Mouse (Mus musculus): Measurements from ENCODE around the gene Tmc6. TPM values are rescaled to one million over a fixed set of nuclear protein-coding genes. Genes with fewer than 3 reads are reported as not detected.

Tmc6 gene
- polyA plus RNA-seq, 1 experiment from 2014 or later: 30.6 TPM

DNA sequence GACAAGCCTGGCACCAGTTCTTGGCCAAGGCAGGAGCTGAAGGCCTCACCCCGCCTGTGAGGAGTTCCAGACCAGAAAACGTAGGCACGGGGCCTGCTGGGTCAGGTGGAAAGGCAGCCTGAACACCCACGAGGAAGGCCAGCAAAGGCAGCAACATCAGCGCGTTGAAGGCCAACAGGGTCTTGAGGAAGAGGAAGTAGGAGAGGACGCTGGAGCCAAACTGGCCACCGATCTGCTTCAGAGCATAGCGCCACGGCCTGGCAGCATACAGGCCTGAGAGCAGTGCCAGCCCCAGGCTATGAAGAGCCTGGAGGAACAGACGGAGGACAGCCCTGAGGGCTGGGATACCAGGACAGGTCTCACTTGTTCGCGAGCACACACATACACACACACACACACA lies 6.5 kb downstream of the Tmc6 start:
- Histone ChIP-seq H3K27me3 (ENCODE audit: insufficient read depth, poor library complexity, severe bottlenecking) (no peaks in the 10 kb centered on the region), H3K4me3 (no peak overlapping the region), H3K9me3 (no peaks in the 10 kb centered on the region), H3K36me3 (peaks cover 74% of the 10 kb centered on the region), H3K27ac (no peak overlapping the region), H3K4me1 (peaks cover 39% of the 10 kb centered on the region)
- DNase-seq (ENCODE audit: low spot score): no peak
- WGBS: 90% methylated on average over 11 of the region's 13 CpGs

DNA sequence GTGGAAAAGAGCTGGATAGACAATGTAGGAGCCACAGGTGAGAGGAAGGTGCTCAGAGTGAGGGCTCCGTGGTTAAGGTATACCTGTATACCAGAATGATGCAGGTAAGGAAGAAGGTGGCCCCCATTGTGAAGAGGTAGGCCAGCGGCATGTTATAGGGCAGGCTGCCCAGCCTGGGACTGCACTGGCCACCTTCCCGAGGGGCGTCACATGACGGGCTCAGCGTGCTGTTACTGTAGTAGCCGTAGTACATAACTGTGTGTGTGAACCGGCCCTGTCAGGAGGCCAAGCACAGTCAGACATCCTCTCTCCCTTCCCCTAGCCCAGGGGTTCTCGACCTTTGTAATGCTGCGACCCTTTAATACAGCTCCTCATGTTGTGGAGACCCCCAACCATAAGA lies 7.1 kb downstream of the Tmc6 start:
- peaks cover 32% of the 10 kb centered on the region for H3K4me1 ChIP-seq
- no peak overlapping the region for H3K27ac ChIP-seq
- DNase-seq (ENCODE audit: low spot score): no peak
- 90% methylated on average over 10 of the region's 10 CpGs for WGBS
- H3K9me3 ChIP-seq: no peaks in the 10 kb centered on the region
- peaks cover 80% of the 10 kb centered on the region for H3K36me3 ChIP-seq
- no peaks in the 10 kb centered on the region for H3K27me3 ChIP-seq (ENCODE audit: insufficient read depth, poor library complexity, severe bottlenecking)
- H3K4me3 ChIP-seq: no peak overlapping the region

DNA sequence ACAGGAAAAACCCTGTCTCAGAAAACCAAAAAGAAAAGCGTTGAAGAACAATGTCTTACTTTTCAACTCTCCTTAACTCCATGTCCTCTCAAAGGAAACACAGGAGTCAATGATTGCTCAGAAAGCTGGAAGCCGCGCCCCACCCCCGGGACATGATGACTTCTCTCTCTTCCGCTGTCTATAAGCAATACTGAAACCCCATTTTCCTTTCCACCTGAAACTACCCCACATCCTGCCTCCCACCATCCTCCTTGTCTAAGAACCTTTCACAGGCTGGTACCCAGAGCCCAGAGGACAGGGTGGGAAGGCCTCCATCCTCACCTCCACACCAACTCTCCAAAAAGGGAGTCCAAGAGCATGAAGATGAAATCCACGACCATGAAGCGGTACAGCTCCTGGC lies 9.6 kb downstream of the Tmc6 start:
- no peak for DNase-seq (ENCODE audit: low spot score)
- WGBS: 91% methylated on average over 7 of the region's 7 CpGs
- Histone ChIP-seq H3K36me3 (peaks cover 81% of the 10 kb centered on the region), H3K9me3 (no peaks in the 10 kb centered on the region), H3K4me1 (peaks cover 12% of the 10 kb centered on the region), H3K4me3 (no peak overlapping the region), H3K27ac (no peak overlapping the region), H3K27me3 (ENCODE audit: insufficient read depth, poor library complexity, severe bottlenecking) (no peaks in the 10 kb centered on the region)

DNA sequence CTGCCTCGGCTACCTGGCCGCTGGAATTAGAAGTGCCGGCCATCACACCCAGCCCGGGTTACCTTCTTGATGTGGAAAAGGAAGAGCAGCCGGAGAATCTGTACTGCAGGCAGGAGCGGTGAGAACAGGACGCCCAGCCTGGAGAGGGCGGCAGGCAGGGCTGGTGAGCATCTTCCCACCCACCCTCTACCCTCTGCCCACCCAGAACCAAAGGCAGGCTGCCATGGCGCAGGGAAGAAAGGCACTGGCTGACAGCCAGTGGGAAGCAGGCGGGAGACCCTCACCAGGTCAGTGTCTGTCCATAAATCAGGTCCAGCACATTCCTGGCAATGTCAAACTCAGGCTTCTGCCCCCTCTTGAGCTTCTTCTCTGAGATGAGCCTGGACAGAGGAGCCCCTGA lies 11.6 kb downstream of the Tmc6 start:
- H3K27ac ChIP-seq: no peak overlapping the region
- WGBS: 89% methylated on average over 10 of the region's 10 CpGs
- no peak for DNase-seq (ENCODE audit: low spot score)
- H3K9me3 ChIP-seq: no peaks in the 10 kb centered on the region
- no peak overlapping the region for H3K4me3 ChIP-seq
- H3K27me3 ChIP-seq (ENCODE audit: insufficient read depth, poor library complexity, severe bottlenecking): no peaks in the 10 kb centered on the region
- peaks cover 20% of the 10 kb centered on the region for H3K4me1 ChIP-seq
- H3K36me3 ChIP-seq: peaks cover 79% of the 10 kb centered on the region

DNA sequence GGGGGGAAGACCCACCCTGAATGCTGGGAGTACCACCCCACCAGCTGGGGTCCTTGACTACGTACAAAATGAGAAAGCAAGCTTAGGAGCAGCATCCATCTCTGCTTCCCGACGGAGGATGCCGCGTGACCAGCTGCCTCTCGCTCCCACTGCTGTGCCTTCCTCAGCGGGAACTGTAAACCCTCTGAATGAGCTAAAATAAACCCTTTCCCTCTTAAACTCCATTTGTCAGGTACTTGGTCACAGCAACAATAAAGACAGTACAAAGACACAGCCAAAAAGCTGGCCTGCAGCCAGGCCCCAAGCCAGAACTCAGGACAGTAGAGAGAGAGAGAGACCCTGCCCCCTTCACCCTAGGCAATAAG lies 12.3 kb downstream of the Tmc6 start:
- Histone ChIP-seq H3K4me1 (peaks cover 20% of the 10 kb centered on the region), H3K9me3 (no peaks in the 10 kb centered on the region), H3K27me3 (ENCODE audit: insufficient read depth, poor library complexity, severe bottlenecking) (no peaks in the 10 kb centered on the region), H3K27ac (no peak overlapping the region), H3K36me3 (peaks cover 79% of the 10 kb centered on the region), H3K4me3 (no peak overlapping the region)
- DNase-seq (ENCODE audit: low spot score): no peak
- 91% methylated on average over 7 of the region's 7 CpGs for WGBS

DNA sequence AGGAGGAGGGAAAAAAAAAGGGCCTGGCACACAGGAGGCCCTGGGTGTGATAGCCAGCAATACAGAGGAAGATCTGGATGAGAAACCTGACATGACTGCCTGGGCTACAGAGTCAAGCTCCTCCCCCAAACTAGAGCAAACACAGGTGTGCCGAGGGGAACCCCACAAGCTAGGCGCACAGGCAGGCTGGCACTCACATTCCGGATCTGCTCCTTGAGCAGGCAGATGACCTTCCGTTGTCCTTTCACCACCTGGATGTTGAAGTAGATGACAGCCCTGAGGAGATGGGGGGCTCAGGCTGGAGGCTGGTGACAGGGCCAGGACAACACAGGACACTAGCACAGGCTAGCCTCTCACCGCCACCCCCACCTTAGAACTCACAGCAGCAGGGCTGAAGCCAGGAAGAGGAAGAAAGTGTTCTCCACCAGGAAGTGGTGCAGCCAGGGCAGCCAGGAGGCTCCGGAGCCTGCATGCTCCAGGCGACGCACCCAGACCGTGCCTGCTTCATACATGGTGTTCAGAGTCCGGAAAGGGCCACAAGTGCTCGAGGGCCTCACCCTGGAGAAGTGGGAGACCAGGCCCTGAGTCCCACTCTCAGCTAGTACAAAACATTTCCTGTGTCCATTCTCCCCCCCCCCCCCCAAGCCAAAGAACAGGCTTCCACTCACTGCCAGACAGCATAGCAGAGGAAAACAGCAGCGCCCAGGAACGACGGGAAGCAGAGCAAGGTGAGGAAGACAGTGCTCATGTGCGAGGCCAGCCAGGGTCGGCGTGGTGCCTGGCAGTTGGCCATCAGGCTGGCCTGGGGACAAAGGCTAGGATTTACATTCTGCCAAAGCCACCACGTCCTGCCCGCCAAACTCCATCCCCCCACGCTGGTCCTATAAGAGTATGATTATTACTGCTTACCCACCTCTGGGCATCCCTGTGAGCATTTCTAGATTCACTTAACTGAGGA lies 13.0 kb downstream of the Tmc6 start:
- Histone ChIP-seq H3K9me3 (no peaks in the 10 kb centered on the region), H3K36me3 (peaks cover 79% of the 10 kb centered on the region), H3K27me3 (ENCODE audit: insufficient read depth, poor library complexity, severe bottlenecking) (no peaks in the 10 kb centered on the region), H3K4me3 (no peak overlapping the region), H3K4me1 (peaks cover 20% of the 10 kb centered on the region), H3K27ac (no peak overlapping the region)
- DNase-seq (ENCODE audit: low spot score): peak; percentile 74
- WGBS: 78% methylated on average over 20 of the region's 20 CpGs

DNA sequence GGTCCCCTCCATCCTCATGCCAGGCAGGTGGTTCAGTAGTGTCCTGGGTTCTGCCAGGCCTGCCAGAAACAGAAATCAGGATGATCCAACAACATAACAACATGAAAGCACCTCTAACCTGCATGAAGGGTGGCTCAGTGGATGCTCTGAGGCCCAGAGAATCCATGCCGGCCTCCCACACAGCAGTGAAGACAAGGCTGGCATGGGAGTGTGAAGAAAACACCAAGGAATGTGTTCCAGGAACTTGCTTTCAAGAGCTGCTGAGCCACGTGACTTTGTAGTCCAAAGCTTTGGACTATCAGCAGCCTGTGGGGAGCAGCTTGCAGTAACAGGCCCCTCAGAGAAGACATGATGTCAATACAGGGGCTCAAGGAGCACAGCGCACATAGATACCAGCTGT lies 15.7 kb downstream of the Tmc6 start:
- peaks cover 69% of the 10 kb centered on the region for H3K36me3 ChIP-seq
- WGBS: 78% methylated on average over 3 of the region's 3 CpGs

DNA sequence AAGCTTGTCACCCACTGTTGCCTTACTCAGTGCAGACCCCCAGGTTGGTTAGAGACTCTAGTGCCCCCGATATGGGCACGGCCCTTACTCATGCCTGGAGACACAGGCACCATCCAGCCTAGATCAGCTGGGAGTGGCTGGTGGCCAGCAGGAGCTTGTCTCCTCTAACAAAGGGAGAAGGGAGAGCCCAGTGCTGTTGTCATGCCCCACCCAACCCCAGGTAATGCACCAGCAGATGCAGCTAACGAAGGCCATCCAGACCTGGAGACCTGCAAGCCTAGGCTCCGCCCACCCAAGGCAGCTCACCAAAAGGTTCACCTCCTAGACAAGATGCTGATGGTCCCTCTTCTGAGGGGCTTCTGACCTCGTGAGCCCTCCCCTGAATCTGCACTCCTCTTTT lies 16.6 kb downstream of the Tmc6 start:
- H3K4me1 ChIP-seq: peaks cover 18% of the 10 kb centered on the region; the same call in 1 of the 2 replicates
- H3K27me3 ChIP-seq (ENCODE audit: insufficient read depth, poor library complexity, severe bottlenecking): no peaks in the 10 kb centered on the region
- no peak for DNase-seq (ENCODE audit: low spot score)
- no peak overlapping the region for H3K27ac ChIP-seq
- no peak overlapping the region for H3K4me3 ChIP-seq
- H3K36me3 ChIP-seq: peaks cover 71% of the 10 kb centered on the region
- no peaks in the 10 kb centered on the region for H3K9me3 ChIP-seq
- 86% methylated on average over 5 of the region's 5 CpGs for WGBS

More for the DNA sequence above, 15.7 kb downstream of the Tmc6 start:
- Histone ChIP-seq H3K4me1 (peaks cover 12% of the 10 kb centered on the region; the same call in 1 of the 2 replicates), H3K4me3 (no peak overlapping the region), H3K27me3 (ENCODE audit: insufficient read depth, poor library complexity, severe bottlenecking) (no peaks in the 10 kb centered on the region), H3K9me3 (no peaks in the 10 kb centered on the region), H3K27ac (peak overlapping the region; percentile 67)
- no peak for DNase-seq (ENCODE audit: low spot score)

DNA sequence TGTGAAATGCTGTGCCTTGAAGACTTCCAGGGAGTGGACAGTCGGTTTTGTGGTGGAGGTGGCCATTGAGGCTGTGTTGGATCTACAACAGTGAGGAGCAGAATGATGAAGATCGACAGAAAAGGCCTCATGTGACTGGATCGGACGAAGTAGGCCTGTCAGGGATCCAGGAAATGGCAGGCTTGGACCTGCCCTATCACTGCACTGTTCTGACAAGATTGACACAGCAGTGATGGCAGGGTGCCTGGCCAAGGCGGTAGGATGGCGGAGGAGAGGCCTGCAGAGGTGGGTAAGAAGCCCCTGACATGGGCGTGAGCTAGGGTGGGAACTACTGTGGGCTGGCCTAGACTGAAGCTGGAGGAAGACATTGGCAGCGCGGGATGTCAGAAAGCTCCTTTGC lies 17.7 kb downstream of the Tmc6 start:
- DNase-seq (ENCODE audit: low spot score): no peak
- Histone ChIP-seq H3K9me3 (no peaks in the 10 kb centered on the region), H3K27me3 (ENCODE audit: insufficient read depth, poor library complexity, severe bottlenecking) (no peaks in the 10 kb centered on the region), H3K4me1 (peaks cover 19% of the 10 kb centered on the region; the same call in 1 of the 2 replicates), H3K36me3 (peaks cover 72% of the 10 kb centered on the region), H3K27ac (no peak overlapping the region), H3K4me3 (no peak overlapping the region)
- 81% methylated on average over 9 of the region's 9 CpGs for WGBS

DNA sequence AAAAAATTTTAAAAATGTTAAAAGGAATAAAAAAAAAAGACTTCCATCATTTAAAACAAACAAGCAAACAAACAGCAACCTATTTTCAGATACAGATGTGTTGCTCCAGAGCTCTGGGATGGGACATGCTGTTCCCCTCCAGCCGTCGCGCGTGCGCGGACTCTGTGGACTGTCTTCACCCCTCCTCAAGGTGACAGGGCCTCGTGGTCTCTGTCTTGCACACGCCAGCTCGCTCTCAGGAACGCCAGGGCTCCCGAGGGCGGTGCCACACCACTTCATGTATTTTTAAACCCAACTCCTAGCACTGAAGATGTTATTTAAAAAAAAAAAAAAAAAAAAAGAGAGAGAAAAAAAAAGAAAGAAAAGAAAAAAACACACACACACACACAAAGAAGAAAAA lies 19.8 kb downstream of the Tmc6 start:
- Histone ChIP-seq H3K4me1 (peaks cover 14% of the 10 kb centered on the region; the same call in 1 of the 2 replicates), H3K4me3 (no peak overlapping the region), H3K36me3 (peaks cover 84% of the 10 kb centered on the region), H3K27ac (no peak overlapping the region), H3K9me3 (no peaks in the 10 kb centered on the region), H3K27me3 (ENCODE audit: insufficient read depth, poor library complexity, severe bottlenecking) (no peaks in the 10 kb centered on the region)
- WGBS: 61% methylated on average over 12 of the region's 12 CpGs
- no peak for DNase-seq (ENCODE audit: low spot score)

DNA sequence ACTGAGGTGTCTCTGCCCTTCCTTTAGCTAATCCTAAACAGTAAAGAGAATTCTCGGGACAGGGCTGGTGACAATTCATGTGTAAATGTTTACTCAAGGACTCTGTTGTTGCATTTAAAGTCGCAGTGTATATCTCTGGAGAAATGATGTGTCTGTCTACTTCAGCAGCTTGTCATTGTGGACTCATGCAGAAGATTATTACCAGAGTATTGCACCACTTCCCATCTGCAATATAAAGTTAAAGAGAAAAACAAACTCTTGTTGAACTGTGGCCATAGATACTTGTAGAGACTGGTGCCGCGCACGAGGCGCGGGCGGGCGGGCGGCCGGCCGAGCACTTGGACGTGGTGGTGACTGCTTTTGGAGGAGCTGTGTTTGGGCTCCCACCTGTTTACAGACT lies 20.2 kb downstream of the Tmc6 start:
- Histone ChIP-seq H3K9me3 (no peaks in the 10 kb centered on the region), H3K36me3 (peaks cover 87% of the 10 kb centered on the region), H3K4me3 (no peak overlapping the region), H3K27me3 (ENCODE audit: insufficient read depth, poor library complexity, severe bottlenecking) (no peaks in the 10 kb centered on the region), H3K27ac (no peak overlapping the region), H3K4me1 (peaks cover 14% of the 10 kb centered on the region; the same call in 1 of the 2 replicates)
- WGBS: 91% methylated on average over 13 of the region's 13 CpGs
- no peak for DNase-seq (ENCODE audit: low spot score)

DNA sequence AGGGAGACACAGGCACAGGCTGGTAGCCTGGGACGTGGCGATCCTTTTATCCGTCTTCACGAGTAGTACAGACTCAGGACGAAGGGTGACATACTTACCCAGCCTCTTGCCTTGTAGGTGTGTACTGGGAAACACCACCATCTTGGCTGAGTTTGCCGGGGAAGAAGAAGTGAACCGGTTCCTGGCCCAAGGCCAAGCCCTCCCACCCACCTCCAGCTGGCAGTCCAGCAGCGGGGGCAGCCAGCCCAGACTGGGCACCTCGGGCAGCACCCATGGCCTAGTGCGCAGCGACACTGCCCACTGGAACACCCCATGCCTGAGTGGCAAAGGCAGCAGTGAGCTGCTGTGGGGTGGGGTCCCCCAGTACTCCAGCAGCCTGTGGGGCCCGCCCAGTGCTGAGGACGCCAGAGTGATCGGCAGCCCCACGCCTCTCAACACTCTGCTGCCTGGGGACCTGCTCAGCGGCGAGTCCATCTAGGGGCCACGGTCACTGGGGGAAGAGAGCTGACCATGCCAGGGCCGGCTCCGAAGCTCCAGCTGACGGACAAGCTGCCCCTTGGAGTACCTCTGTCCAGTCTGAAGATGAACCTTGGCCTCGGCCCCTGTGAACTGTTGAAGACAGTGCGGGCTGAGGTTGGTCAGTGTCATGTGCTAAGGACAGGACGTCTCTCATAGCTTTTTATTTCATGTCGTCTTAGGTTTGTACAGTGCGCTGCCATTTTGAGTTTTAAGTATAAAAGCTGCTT lies 21.5 kb downstream of the Tmc6 start:
- Histone ChIP-seq H3K36me3 (peaks cover 87% of the 10 kb centered on the region), H3K27me3 (ENCODE audit: insufficient read depth, poor library complexity, severe bottlenecking) (no peaks in the 10 kb centered on the region), H3K4me3 (no peak overlapping the region), H3K9me3 (no peaks in the 10 kb centered on the region), H3K27ac (no peak overlapping the region), H3K4me1 (peaks cover 6% of the 10 kb centered on the region; the same call in 1 of the 2 replicates)
- no peak for DNase-seq (ENCODE audit: low spot score)
- 91% methylated on average over 26 of the region's 26 CpGs for WGBS

DNA sequence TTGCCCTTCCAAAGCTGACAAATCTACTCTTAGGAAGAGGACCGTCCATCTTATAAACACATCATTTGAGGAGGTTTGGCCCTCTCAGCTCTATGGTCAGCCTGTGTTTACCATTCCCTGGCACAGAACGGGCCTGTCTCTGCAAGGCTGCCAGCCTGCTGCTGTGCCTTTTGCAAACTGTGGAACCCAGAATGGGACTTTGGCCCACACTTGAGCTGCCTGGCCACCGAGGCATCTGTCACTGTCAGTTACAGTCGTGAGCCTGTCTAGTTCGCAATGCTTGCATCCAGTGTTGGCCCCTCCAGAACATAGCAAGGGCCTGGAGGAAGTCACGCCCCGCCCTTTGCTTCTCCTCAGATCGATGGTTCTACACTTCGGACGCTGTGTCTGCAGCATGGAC lies 22.7 kb downstream of the Tmc6 start:
- H3K36me3 ChIP-seq: peaks cover 87% of the 10 kb centered on the region

More for the DNA sequence above, 22.7 kb downstream of the Tmc6 start:
- Histone ChIP-seq H3K4me1 (0 out of 2 replicates have a peak, but pooled peaks cover 6% of the 10 kb centered on the region), H3K9me3 (no peaks in the 10 kb centered on the region), H3K27me3 (ENCODE audit: insufficient read depth, poor library complexity, severe bottlenecking) (no peaks in the 10 kb centered on the region), H3K4me3 (no peak overlapping the region), H3K27ac (no peak overlapping the region)
- 92% methylated on average over 10 of the region's 10 CpGs for WGBS
- DNase-seq (ENCODE audit: low spot score): no peak

All from heart, embryonic 10.5 days (tissue).